Mouse (Mus musculus) mouse trophoblast stem cell (cell line): ENCODE results near the gene Pdpn.
"Not testable (repeated sequence)": the region's sequence is repeated elsewhere in the genome, so short reads cannot be mapped to it uniquely, and the experiment has no call there.

Experiments
- in situ Hi-C, 2 experiments: fragments of 300-500 bp; cut with MseI, MboI; formaldehyde crosslinking; loops; 2 replicates in 1 of 2; 3 replicates in 1 of 2; pipeline ENCODE4 v1.15.1; 2025

The Pdpn gene

GRCm38 (mm10) chr4:143299325-143300070 lies at the start of gene Pdpn:
Gene Pdpn, minus strand, starts transcription at chr4:143299564.
- in situ Hi-C loops = no loop called here

- in situ Hi-C loops = no loop called here
Measured at GRCm38 (mm10) chr4:143348678-143349077, 49.3 kb upstream of the Pdpn start.

GRCm38 (mm10) chr4:143345491-143345890 lies 46.1 kb upstream of the Pdpn start:
- in situ Hi-C loops = not testable (repeated sequence)

- in situ Hi-C loops = no loop called here
Measured at GRCm38 (mm10) chr4:143341470-143341869, 42.1 kb upstream of the Pdpn start.

GRCm38 (mm10) chr4:143339808-143340207 lies 40.4 kb upstream of the Pdpn start:
- in situ Hi-C loops = no loop called here

- in situ Hi-C loops = no loop called here
Measured at GRCm38 (mm10) chr4:143336096-143336495, 36.7 kb upstream of the Pdpn start.

- in situ Hi-C loops = no loop called here
Measured at GRCm38 (mm10) chr4:143334995-143335394, 35.6 kb upstream of the Pdpn start.

- in situ Hi-C loops = no loop called here
Measured at GRCm38 (mm10) chr4:143334145-143334544, 34.8 kb upstream of the Pdpn start.

GRCm38 (mm10) chr4:143331787-143332186 lies 32.4 kb upstream of the Pdpn start:
- in situ Hi-C loops = no loop called here

GRCm38 (mm10) chr4:143330566-143330965 lies 31.2 kb upstream of the Pdpn start:
- in situ Hi-C loops = no loop called here

- in situ Hi-C loops = loop anchor here in 1 of 2 experiments (5.0 kb wide), 1 partner anchor 57 kb away; no protein-coding TSS in a partner anchor
Measured at GRCm38 (mm10) chr4:143325625-143325941, 26.2 kb upstream of the Pdpn start.

- in situ Hi-C loops = loop anchor here in 1 of 2 experiments (5.0 kb wide), 1 partner anchor 57 kb away; no protein-coding TSS in a partner anchor
Measured at GRCm38 (mm10) chr4:143324925-143325624, 25.7 kb upstream of the Pdpn start.

- in situ Hi-C loops = no loop called here
Measured at GRCm38 (mm10) chr4:143324176-143324924, 25.0 kb upstream of the Pdpn start.

- in situ Hi-C loops = no loop called here
Measured at GRCm38 (mm10) chr4:143313299-143313698, 13.9 kb upstream of the Pdpn start.

GRCm38 (mm10) chr4:143311341-143311740 lies 12.0 kb upstream of the Pdpn start:
- in situ Hi-C loops = no loop called here

- in situ Hi-C loops = no loop called here
Measured at GRCm38 (mm10) chr4:143305987-143306772, 6.8 kb upstream of the Pdpn start.

- in situ Hi-C loops = no loop called here
Measured at GRCm38 (mm10) chr4:143305031-143305430, 5.7 kb upstream of the Pdpn start.

- in situ Hi-C loops = no loop called here
Measured at GRCm38 (mm10) chr4:143302279-143302890, 3.0 kb upstream of the Pdpn start.

- in situ Hi-C loops = no loop called here
Measured at GRCm38 (mm10) chr4:143301875-143302274, 2.5 kb upstream of the Pdpn start.

GRCm38 (mm10) chr4:143301042-143301441 lies 1.7 kb upstream of the Pdpn start:
- in situ Hi-C loops = no loop called here

- in situ Hi-C loops = no loop called here
Measured at GRCm38 (mm10) chr4:143300113-143300688, 837 bp upstream of the Pdpn start.
